In genomic region chr13:73846589-73847464, GRCm38 (mm10) we compare ENCODE assay signal across 9 mouse cellular contexts. TPM values are rescaled to one million over a fixed set of nuclear protein-coding genes. Genes with fewer than 3 reads are reported as not detected.
A peak's percentile ranks its signal among the peaks of the same experiment; 100 is the strongest.
DNase-seq lines count a peak whose midpoint lies in the region; ATAC-seq and TF ChIP-seq lines count a peak whose summit lies in the region.
"Had no signal": no experiment of that assay in that cellular context is flagged by ENCODE, and none has a peak within 500 bp of the region (broad histone marks: within the 10 kb centered on the region; RNA-seq: fewer than 3 reads in every experiment).

No protein-coding gene starts in this region.

- H3K9me3 ChIP-seq in heart, embryonic 12.5 days (replicated peaks): no peaks in the 10 kb centered on the region
- no peaks in the 10 kb centered on the region for H3K9me3 ChIP-seq in limb, embryonic 10.5 days (replicated peaks)
- no peaks in the 10 kb centered on the region for H3K9me3 ChIP-seq in neural tube, embryonic 11.5 days (ENCODE audit: control insufficient read depth, low read length)

- WGBS in heart, embryonic 12.5 days: 1% methylated on average over 64 of the region's 65 CpGs
- WGBS in limb, embryonic 10.5 days: under 1% methylated on average over 62 of the region's 65 CpGs
- WGBS in neural tube, embryonic 11.5 days: under 1% methylated on average over 55 of the region's 65 CpGs

- no peaks in the 10 kb centered on the region for H3K4me1 ChIP-seq in bone marrow macrophage, adult 2 months (ENCODE audit: control insufficient read depth, insufficient read depth, low read length)
- H3K4me1 ChIP-seq in heart, embryonic 12.5 days (replicated peaks): peaks cover 13% of the 10 kb centered on the region; the same call in 1 of the 2 replicates
- H3K4me1 ChIP-seq in limb, embryonic 10.5 days: peaks cover 43% of the 10 kb centered on the region
- no peaks in the 10 kb centered on the region for H3K4me1 ChIP-seq in neural tube, embryonic 11.5 days (ENCODE audit: control insufficient read depth, insufficient read depth, low read length)

- H3K27ac ChIP-seq in layer of hippocampus, adult 2 months: peak overlapping the region; percentile 25; the same call in 1 of the 2 replicates
- no peak overlapping the region for H3K27ac ChIP-seq in bone marrow macrophage, adult 2 months (ENCODE audit: insufficient read depth, low read depth, low read length)
- no peak overlapping the region for H3K27ac ChIP-seq in heart, embryonic 12.5 days (ENCODE audit: poor library complexity, severe bottlenecking)
- H3K27ac ChIP-seq in limb, embryonic 10.5 days: peak overlapping the region; percentile 91
- no peak overlapping the region for H3K27ac ChIP-seq in neural tube, embryonic 11.5 days (ENCODE audit: low read depth, low read length)

- no peaks in the 10 kb centered on the region for H3K36me3 ChIP-seq in heart, embryonic 12.5 days
- peaks cover 34% of the 10 kb centered on the region for H3K36me3 ChIP-seq in limb, embryonic 10.5 days
- H3K36me3 ChIP-seq in neural tube, embryonic 11.5 days (ENCODE audit: control insufficient read depth, insufficient read depth, low read length): no peaks in the 10 kb centered on the region

- no peak for DNase-seq in layer of hippocampus, adult 2 months (ENCODE audit: low spot score in 2 of 2)
- DNase-seq in layer of hippocampus, adult 9-11 months: no peak
- DNase-seq in limb, embryonic 10.5 days (ENCODE audit: low spot score): no peak
- peak; percentile 54 for DNase-seq in neural tube, embryonic 11.5 days (ENCODE audit: low spot score)
- no peak for DNase-seq in left cerebral cortex, adult 11 months (ENCODE audit: low spot score)
- DNase-seq in gastrocnemius, adult 18-20 months (ENCODE audit: low spot score): no peak

- H3K27me3 ChIP-seq in heart, embryonic 12.5 days (replicated peaks): peaks cover 49% of the 10 kb centered on the region
- H3K27me3 ChIP-seq in limb, embryonic 10.5 days (ENCODE audit: low read depth, poor library complexity, severe bottlenecking): peaks cover 29% of the 10 kb centered on the region
- H3K27me3 ChIP-seq in neural tube, embryonic 11.5 days (ENCODE audit: control insufficient read depth, insufficient read depth, low read length): peaks cover 11% of the 10 kb centered on the region

- no peak for TF ChIP-seq POLR2A in bone marrow macrophage, adult 2 months (IDR thresholded peaks at IDR 0.05; ENCODE audit: borderline replicate concordance, low read depth, low read length)

- TF ChIP-seq CTCF in layer of hippocampus, adult 2 months (conservative IDR thresholded peaks at IDR 0.05): no peak
- no peak for TF ChIP-seq CTCF in bone marrow macrophage, adult 2 months (IDR thresholded peaks at IDR 0.05; ENCODE audit: low read depth, low read length)

- peak overlapping the region; percentile 87 for H3K4me2 ChIP-seq in heart, embryonic 12.5 days
- peak overlapping the region; percentile 92 for H3K4me2 ChIP-seq in neural tube, embryonic 11.5 days (ENCODE audit: low read depth)

- peak overlapping the region; percentile 64 for H3K4me3 ChIP-seq in layer of hippocampus, adult 2 months
- H3K4me3 ChIP-seq in bone marrow macrophage, adult 2 months (ENCODE audit: insufficient read depth, low read length): peak overlapping the region; percentile 53
- H3K4me3 ChIP-seq in heart, embryonic 12.5 days: peak overlapping the region; percentile 61
- H3K4me3 ChIP-seq in limb, embryonic 10.5 days: peak overlapping the region; percentile 78
- peak overlapping the region; percentile 65 for H3K4me3 ChIP-seq in neural tube, embryonic 11.5 days (ENCODE audit: low read depth, low read length)

- ATAC-seq in heart, embryonic 12.5 days (ENCODE audit: insufficient number of reproducible peaks, low FRiP score): peak; percentile 52
- ATAC-seq in neural tube, embryonic 11.5 days (ENCODE audit: insufficient read depth, low FRiP score, low TSS enrichment): peak; percentile 60

- H3K9ac ChIP-seq in heart, embryonic 12.5 days: peak overlapping the region; percentile 70
- peak overlapping the region; percentile 66 for H3K9ac ChIP-seq in neural tube, embryonic 11.5 days (ENCODE audit: low read length)

RNA-seq across cellular contexts. Expression of gene Nkd2, which starts 0.6 kb away (rescaled TPM):
- 1 to 10 TPM; 6.2 to 8.9 TPM for total RNA-seq in layer of hippocampus, adult 2 months (2021)
- not detected in 2 replicates for polyA plus RNA-seq in bone marrow macrophage, adult 2 months (2012; ENCODE audit: insufficient read depth, insufficient read length, missing spikeins)
- polyA plus RNA-seq in heart, embryonic 12.5 days (2016; fragmentation: Nextera tagmentation; extraction: Ambion mirVana): 4.9 and 5.5 TPM in 2 replicates
- 43.2 and 57.4 TPM in 2 replicates for polyA plus RNA-seq in limb, embryonic 10.5 days (2016; fragmentation: Nextera tagmentation; extraction: Ambion mirVana)
- 20.0 and 21.5 TPM in 2 replicates for polyA plus RNA-seq in neural tube, embryonic 11.5 days (2014; fragmentation: Nextera tagmentation; extraction: Ambion mirVana)
- 1 to 10 TPM in 1 of 2 experiments, under 1 TPM in 1; 0.80 to 1.1 TPM for total RNA-seq in gastrocnemius, adult 18-20 months (2021)
- total RNA-seq: neutrophil, adult 5-6 weeks had no signal

Comparison
In these comparisons a context has a peak if more than half of its experiments do, and no peak if none do; other contexts are left out.
1. H3K27ac ChIP-seq: peak in layer of hippocampus, adult 2 months (single experiment) and limb, embryonic 10.5 days (single experiment); none in bone marrow macrophage, adult 2 months (single experiment), heart, embryonic 12.5 days (single experiment) and neural tube, embryonic 11.5 days (single experiment).
2. Peak in every context shown above with its lines, with median percentiles within 50 percentile points of each other: H3K4me3 ChIP-seq.